Mouse (Mus musculus) heart, adult 2 months (tissue): ENCODE measurements around the gene Olfm3.

Experiments
- CTCF ChIP-seq: fragments of 200-600 bp; IDR thresholded peaks from 2 replicates; pipeline ENCODE4 v1.8.1; 2022; ENCODE audit warnings: antibody characterized with exemption, mild to moderate bottlenecking, moderate library complexity
- EP300 ChIP-seq: fragments of 200-500 bp; IDR thresholded peaks from 2 replicates; pipeline ENCODE4 v1.6.1; 2011; ENCODE audit warnings: low read depth, low read length, control low read depth; ENCODE audit not compliant: insufficient read depth

- TF ChIP-seq CTCF (no peak), EP300 (no peak)
These were observed 29.0 kb downstream of the Olfm3 start for GRCm38 (mm10) chr3:114932881-114933280.
